Mouse (Mus musculus): ENCODE results near the gene Gm20388.
"Not testable (repeated sequence)": the region's sequence is repeated elsewhere in the genome, so short reads cannot be mapped to it uniquely, and the experiment has no call there.

Gm20388 gene

GRCm38 (mm10) chr8:123503801-123504467 is 3593.3 kb downstream of the Gm20388 start:
- DNase-seq (ENCODE audit: extremely low spot score, low spot score): no peak

- no peak for DNase-seq (ENCODE audit: extremely low spot score, low spot score)
These were observed 3594.1 kb downstream of the Gm20388 start for GRCm38 (mm10) chr8:123504591-123505195.

DNA sequence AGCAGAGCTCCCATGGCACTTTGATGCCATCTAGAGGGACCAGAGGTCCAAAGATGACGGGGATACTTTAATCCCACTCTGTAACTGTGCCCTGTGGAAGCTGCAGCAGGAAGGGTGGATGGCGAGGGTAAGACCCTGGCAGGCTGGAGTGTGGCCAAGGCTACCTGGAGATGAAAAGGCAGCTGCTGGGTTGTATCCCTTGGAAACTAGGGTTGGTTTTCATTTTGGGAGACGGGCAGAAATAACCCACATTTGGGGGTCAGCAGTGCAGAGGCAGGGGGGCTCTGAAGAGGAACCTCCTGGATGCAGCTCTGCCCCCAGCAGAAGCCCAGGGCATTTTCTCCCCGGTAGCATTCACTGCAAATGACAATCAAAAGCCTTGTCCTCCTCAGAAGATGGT is 3594.6 kb downstream of the Gm20388 start:
- no peak for DNase-seq (ENCODE audit: extremely low spot score, low spot score)

GRCm38 (mm10) chr8:123505695-123506094 is 3595.1 kb downstream of the Gm20388 start:
- DNase-seq (ENCODE audit: extremely low spot score, low spot score): no peak

DNA sequence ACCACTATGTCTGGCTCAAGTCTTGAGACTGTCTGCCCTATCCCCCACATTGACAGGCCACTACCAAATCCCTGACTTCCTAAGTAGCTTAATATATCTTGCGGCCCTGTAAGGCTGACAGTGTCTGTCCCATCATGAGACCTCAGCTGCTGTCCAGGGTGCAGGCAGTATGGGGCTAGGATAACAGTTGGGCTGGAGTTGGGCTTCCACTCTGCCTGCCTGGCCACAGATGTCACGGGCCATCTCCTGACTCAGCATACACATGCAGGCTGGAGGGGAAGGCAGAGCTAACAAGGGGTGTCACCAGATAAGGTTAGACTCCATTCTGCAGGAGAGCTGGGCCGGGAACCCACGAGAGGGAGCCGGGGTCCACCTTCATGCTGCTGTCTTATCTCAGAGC is 3596.5 kb downstream of the Gm20388 start:
- DNase-seq (ENCODE audit: extremely low spot score, low spot score): no peak

GRCm38 (mm10) chr8:123510819-123511218 is 3600.2 kb downstream of the Gm20388 start:
- no peak for DNase-seq (ENCODE audit: extremely low spot score, low spot score)

- peak; percentile 36 for DNase-seq (ENCODE audit: extremely low spot score, low spot score)
These were observed 3603.5 kb downstream of the Gm20388 start for GRCm38 (mm10) chr8:123514136-123514535.

DNA sequence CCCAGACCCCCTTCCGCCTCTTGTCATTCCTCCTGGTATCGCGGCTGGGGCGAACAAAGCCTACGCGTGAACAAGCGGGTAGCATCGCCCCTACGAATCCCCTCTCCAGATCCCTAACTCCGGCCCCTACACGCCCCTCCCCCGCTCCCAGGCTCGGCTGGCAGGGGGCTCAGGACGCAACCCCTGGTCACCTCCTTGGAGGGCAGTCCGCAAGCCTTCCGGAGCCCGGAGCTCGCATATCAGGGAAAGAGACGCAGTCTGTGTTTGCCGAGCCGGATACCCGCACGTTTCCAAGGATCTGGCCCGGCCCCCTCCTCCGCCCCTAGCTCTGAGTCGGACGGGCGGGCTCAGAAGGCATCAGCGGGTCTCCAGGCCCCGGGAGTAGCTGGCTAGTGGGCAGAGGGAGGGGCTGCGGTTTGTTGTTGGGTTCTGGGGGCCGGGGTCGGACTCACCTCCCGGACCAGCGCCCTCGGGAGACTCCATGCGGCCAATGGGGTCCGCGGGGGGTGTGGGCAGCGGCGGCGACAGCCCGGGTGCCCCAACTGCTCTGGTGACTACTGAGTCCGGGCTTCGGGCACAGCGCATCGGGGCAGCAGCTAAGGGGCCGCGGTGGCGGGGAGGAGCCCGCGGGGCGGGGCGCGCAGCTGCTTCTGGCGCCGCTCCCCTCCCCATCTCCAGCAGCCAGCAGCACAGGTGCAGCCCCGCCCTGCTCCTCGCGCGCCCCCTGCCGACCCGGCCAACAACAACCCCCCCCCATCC is 3604.3 kb downstream of the Gm20388 start, which contains the start of gene Dbndd1:
Dbndd1 (minus strand) TSS at position 683 of the 759 bp plus-strand sequence.
- peak; percentile 85 for DNase-seq (ENCODE audit: extremely low spot score, low spot score)

DNA sequence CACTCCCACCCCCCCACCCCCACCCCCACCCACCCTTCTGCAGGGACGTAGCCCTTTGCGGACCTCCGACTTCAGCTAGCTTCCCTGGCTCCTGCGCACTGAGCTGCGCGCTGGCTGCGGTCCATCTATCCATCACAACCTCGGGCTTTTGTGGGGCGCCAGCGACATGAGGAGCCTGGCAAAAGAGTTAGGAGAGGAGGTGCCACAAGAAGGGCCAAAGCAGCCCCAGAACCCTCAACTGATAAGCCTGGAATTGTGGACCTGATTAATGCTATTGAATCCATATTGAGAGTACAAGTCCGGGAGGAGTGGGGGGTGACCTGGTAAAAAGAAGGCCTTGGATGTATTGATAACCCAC is 3604.9 kb downstream of the Gm20388 start:
- DNase-seq (ENCODE audit: extremely low spot score, low spot score): no peak

GRCm38 (mm10) chr8:123516596-123516995 is 3606.0 kb downstream of the Gm20388 start:
- no peak for DNase-seq (ENCODE audit: extremely low spot score, low spot score)

DNA sequence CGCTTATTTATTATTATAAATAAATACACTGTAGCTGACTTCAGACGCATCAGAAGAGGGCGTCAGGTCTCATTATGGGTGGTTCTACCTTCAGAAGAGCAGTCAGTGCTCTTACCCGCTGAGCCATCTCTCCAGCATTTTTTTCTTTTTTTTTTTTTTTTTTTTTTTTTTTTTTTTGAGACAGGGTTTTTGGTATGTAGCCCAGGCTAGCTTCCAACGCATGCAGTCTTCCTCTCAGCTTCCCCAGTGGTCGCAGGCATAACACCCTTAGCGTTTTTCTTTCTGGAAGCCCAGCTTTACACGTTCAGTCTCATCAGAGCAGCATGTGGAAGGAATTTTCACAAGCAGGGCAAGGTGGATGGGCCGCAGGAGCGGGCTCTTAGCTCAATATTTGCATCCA is 3607.5 kb downstream of the Gm20388 start:
- no peak for DNase-seq (ENCODE audit: extremely low spot score, low spot score)

GRCm38 (mm10) chr8:123518667-123519066 is 3608.0 kb downstream of the Gm20388 start, which contains the start of gene Gas8:
Gene Gas8, plus strand, starts transcription at chr8:123518834.
- DNase-seq (ENCODE audit: extremely low spot score, low spot score): peak; percentile 92

DNA sequence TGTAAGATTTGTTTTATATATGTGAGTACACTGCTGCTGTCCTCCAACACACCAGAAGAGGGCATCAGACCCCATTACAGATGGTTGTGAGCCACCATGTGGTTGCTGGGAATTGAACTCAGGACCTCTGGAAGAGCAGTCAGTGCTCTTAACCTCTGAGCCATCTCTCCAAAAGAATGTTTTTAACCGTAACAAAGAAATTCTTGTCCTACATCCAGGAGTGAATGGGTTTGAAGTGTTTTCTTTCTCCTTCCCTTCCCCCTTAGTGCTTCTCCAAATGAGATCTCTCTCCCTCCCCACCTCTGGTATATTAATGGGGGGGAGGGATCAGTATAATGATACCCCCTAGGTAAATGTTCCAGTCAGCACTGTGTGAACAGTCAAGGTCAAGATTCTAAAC is 3609.4 kb downstream of the Gm20388 start:
- not testable (repeated sequence) for DNase-seq (ENCODE audit: extremely low spot score, low spot score)

GRCm38 (mm10) chr8:123527720-123528489 is 3617.3 kb downstream of the Gm20388 start:
- no peak for DNase-seq (ENCODE audit: extremely low spot score, low spot score)

DNA sequence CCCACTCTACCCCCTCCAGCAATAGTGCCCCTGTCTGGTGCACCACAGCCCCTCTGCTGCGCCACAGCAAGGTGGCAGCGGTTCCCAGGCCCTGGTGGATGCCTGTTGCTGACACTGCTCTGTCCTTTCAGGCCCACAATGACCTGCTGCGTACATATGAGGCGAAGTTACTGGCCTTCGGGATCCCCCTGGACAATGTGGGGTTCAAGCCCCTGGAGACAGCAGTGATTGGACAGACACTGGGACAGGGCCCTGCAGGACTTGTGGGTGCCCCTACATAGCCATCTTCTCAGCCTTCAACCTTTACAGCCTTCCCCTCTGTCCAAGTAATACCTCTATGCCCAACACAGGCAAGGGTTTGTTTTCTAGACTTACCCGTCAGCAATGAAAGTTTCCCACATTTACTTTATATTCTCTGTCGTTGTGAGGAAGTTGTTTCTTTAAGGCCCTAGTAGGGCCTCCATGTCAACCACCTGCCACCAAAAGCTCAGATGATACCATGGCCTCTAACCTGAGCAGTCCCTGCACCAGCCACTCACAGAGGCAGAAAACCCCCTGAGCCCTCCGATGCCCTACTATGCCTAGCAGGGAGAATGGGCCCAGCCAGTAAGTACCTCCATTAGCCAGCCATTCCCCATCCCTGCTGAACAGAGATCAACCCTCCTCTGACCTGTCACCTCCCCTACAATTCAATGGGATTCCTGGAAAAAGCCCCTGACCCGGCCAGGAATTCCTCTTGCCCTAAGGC is 3625.8 kb downstream of the Gm20388 start:
- no peak for DNase-seq (ENCODE audit: extremely low spot score, low spot score)

DNA sequence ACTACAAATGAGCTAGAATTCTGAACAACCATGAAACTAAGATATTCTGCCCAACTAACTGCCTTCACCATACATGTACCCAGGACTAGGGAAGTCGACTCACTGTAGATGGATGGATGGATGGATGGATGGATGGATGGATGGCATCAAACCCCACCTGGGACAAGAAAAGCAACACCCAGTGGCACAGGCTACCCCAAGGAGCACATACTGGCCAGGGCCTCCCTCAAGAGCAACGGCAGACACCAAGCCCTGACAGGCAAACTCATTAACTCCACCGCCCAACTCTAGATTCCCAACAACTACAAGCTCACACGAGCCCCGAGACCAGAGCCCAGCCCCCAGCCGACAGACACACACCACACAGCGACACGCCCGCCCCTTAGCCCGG is 3626.3 kb downstream of the Gm20388 start:
- DNase-seq (ENCODE audit: extremely low spot score, low spot score): peak; percentile 17

- DNase-seq (ENCODE audit: extremely low spot score, low spot score): not testable (repeated sequence)
These were observed 3627.0 kb downstream of the Gm20388 start for GRCm38 (mm10) chr8:123537641-123538040.

DNA sequence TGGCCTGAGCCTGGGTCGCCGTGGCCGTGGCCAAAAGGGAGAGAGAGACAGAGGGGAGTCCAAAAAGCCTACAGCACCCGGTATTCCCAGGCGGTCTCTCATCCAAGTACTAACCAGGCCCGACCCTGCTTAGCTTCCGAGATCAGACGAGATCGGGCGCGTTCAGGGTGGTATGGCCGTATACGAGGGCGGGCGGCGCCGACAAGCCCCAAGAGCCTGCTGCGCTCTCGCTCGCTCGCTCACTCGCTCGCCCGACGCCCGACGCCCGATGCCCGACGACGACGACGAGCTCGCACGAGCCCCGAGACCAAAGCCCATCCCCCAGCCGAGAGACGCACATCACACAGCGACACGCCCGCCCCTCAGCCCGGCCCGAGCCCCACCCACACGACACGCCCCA is 3653.6 kb downstream of the Gm20388 start:
- not testable (repeated sequence) for DNase-seq (ENCODE audit: extremely low spot score, low spot score)

DNA sequence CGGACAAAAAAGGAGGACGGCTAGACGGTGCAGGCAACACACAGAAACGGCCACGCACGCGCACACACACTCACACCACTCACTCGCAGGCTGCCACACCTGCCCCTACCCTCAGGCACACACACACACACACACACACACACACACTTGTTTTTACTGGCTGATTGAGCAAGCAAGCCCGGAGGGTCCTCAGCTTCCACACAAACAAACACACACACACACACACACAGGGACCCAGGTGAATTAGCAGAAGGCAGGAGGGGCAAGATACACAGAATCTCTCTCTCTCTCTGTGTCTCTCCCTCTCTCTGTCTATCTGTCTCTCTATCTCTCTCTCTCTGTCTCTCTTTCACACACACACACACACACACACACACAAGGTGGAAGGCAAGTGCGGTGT is 3664.7 kb downstream of the Gm20388 start:
- not testable (repeated sequence) for DNase-seq (ENCODE audit: extremely low spot score, low spot score)

- DNase-seq (ENCODE audit: extremely low spot score, low spot score): not testable (repeated sequence)
These were observed 3690.1 kb downstream of the Gm20388 start for GRCm38 (mm10) chr8:123600666-123601172.

DNA sequence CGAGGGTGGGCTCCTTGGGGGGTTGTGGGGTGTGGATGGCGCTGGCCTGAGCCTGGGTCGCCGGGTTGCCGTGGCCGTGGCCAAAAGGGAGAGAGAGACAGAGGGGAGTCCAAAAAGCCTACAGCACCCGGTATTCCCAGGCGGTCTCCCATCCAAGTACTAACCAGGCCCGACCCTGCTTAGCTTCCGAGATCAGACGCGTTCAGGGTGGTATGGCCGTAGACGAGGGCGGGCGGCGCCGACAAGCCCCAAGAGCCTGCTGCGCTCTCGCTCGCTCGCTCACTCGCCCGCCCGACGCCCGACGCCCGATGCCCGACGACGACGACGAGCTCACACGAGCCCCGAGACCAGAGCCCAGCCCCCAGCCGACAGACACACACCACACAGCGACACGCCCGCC is 3690.8 kb downstream of the Gm20388 start:
- DNase-seq (ENCODE audit: extremely low spot score, low spot score): not testable (repeated sequence)
